Mouse (Mus musculus) T-helper 1 cell (primary cell): ENCODE measurements around the gene Krcc1.
"Not testable (repeated sequence)": the region's sequence is repeated elsewhere in the genome, so short reads cannot be mapped to it uniquely, and the experiment has no call there.

Experiments used
- in situ Hi-C: fragments of 300-600 bp; cut with MboI, MseI; formaldehyde crosslinking; loops from one replicate; pipeline ENCODE4 v1.15.1; 2025; ENCODE audit warnings: high pct_unique_total_duplicates

Krcc1 gene

GRCm38 (mm10) chr6:71262142-71262833, 9.2 kb upstream of the Krcc1 start:
- in situ Hi-C loops = no loop called here

- in situ Hi-C loops = not testable (repeated sequence)
Measured at GRCm38 (mm10) chr6:71267603-71268002, 3.9 kb upstream of the Krcc1 start.

DNA sequence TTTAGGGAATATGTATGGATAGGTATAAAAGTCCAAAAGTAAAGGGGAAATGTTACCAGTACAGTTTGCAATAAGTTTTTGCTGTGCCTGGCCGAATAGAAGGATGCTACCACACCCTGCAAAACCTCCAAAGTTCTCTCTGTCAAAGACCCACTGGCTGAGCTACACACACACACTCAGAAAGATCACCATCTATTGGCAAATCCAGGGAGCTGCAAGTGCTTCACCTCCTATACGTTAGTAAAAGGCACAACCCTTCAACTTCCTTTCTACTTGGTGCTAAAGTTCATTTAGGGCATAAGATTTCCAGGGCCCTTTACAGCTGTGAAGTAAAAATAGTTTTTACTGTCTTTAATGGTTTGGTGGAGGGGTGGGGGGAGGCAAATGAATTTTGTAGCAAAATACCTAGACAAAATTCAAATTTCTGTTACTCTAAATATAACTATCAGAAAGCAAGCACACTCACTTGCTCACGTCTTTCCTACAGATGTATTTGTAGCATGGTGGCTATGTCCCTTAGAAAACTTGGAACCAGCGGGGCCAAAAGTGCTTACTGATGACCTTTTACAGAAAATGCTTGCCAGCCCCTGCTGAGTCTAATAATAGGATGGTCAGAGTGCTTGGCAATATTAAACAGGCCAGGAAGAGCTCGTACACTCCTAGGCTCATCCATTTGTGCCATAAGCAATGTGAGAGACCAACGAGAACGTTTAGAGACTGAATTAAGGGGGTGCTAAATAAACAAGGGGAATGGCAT, 2.4 kb upstream of the Krcc1 start:
- in situ Hi-C loops = no loop called here

DNA sequence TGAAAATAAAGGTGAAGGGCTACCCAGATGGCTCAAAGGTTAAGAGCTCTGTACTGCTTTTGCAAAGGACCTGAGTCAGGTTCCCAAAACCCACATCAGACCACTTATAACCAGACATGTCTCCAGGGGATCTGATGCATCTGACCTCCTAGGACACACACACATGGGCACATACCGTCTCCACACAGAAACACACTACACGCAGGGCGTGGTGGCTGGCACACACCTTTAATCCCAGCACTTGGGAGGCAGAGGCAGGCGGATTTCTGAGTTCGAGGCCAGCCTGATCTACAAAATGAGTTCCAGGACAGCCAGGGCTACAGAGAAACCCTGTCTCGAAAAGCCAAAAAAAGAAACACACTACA, 1.8 kb upstream of the Krcc1 start:
- in situ Hi-C loops = not testable (repeated sequence)

GRCm38 (mm10) chr6:71270301-71271056, 998 bp upstream of the Krcc1 start:
- in situ Hi-C loops = no loop called here

- in situ Hi-C loops = no loop called here
Measured at GRCm38 (mm10) chr6:71271057-71271388, 454 bp upstream of the Krcc1 start.

- in situ Hi-C loops = no loop called here
Measured at GRCm38 (mm10) chr6:71272316-71272741, 852 bp downstream of the Krcc1 start.

DNA sequence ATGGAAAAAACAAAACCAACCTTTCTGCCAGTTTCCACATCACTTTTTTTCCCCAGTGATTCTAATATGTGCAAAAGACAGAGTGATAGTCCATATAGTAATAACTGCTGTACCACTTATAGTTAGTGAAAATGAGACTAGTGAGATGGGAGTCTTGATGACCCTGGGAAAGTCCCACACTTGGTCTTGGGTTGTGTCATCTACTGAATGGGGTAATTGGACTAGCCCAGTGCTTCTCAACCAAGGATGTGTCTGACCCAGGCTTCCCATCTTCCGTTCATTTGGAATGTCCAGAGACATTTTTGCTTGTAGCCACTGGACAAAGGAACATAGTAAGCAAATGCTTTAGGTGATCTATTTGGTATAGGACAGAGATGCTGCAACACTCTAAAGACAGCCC, 2.2 kb downstream of the Krcc1 start:
- in situ Hi-C loops = no loop called here

DNA sequence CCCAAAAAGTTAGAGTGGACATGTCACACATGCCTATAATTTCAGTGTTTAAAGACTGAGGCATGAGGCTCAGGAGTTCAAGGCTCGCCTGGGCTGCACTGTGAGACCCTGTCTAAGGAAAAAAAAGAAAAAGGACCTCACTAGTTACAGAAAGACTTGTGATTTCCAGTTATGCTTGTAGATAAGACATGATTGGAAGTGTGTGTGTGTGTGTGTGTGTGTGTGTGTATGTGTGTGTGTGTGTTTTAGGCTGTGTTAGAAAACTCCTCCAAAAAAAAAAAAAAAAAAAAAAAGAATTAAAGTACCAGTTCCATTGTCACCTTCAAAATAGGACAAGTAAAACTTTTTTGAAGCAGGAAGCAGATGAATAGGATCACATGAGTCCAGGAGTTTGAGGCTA, 3.1 kb downstream of the Krcc1 start:
- in situ Hi-C loops = no loop called here

DNA sequence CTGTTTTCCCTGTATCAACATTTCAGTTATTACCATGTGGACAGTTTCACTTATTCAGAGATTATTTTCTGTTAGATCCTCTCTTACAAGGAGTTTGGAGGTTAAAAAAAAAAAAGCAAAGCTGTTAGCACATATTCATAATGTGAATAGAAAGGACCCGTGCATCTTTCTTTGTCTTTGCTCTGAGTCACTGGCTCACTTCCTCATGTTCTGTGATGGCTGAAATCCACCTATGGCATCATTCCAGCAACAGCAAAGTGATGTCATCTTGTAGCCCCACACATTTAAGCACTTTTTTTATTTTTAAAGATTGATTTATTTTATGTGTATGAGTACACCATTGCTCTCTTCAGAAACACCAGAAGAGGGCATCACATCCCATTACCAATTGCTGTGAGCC, 7.9 kb downstream of the Krcc1 start:
- in situ Hi-C loops = no loop called here

GRCm38 (mm10) chr6:71293509-71293908, 22.0 kb downstream of the Krcc1 start:
- in situ Hi-C loops = loop anchor here (10.0 kb wide), 1 partner anchor 511 kb away; no protein-coding TSS in a partner anchor

DNA sequence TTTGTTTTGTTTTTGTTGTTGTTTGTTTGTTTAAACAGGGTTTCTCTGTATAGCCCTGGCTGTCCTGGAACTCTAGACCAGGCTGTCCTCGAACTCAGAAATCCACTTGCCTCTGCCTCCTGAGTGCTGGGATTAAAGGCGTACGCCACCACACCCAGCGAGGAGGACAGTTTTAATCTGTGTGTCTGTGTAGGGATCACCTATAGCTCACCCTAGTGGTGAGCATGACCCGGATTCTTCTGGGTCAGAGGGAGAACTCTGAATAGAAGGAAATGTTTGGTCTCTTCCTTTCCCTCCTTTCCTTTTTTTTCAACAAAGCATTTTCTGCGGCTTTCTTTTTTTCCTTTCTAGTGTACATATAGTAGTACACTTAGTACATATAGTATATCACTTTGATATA, 23.8 kb downstream of the Krcc1 start:
- in situ Hi-C loops = loop anchor here (5.0 to 10.0 kb wide), 3 partner anchors 102 to 509 kb away; no protein-coding TSS in a partner anchor

GRCm38 (mm10) chr6:71298051-71298450, 26.6 kb downstream of the Krcc1 start:
- in situ Hi-C loops = loop anchor here (5.0 to 10.0 kb wide), 3 partner anchors 99 to 507 kb away; no protein-coding TSS in a partner anchor

DNA sequence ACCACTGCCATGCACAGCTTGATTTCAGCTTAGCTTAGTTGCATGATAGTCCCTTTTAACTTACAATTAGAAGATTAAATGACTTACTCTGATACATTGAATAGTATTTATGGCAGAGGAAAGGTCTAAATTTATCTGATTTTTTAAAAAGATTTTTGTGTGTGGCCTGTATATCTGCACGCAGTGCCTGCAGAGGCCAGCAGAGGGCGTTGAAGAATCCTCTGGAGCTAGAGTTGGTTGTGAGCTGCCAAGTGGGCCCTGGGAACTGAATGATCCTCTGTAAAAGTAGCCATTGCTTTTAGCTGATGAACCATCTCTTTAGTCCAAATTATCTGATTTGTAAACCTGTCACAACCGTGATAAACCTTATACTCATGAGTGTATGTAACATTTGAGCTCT, 27.3 kb downstream of the Krcc1 start:
- in situ Hi-C loops = loop anchor here (5.0 to 10.0 kb wide), 3 partner anchors 99 to 506 kb away; no protein-coding TSS in a partner anchor

DNA sequence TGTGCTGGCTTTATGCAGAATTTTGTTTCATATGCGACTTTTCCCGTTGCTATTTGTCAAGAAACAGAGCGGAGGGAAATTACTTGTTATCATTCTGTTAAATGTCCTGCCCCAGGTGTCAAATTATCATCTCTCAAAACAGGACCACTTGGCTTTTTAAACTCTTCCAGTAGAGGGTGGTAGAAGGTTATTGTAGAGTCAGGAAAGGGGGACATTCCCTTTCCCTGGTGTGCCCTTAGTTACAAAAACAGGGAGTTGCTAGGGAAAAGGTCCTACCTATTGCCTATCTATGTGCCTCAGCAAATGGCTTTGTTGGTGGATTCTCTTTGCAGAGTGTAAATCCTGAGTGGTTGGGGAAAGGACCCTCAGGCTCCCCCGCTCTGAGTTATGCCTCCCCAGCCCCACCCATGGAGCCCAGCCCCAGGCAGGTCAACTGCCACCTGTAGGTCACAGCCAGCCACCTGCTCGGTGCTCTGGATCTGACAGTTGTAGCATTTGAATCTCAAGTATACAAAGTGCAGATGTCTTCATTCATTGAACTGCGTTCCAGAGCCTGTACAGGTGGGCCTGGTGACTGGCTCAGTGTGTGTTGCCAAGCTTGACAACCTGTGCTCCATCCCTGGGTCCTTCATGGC, 30.7 kb downstream of the Krcc1 start:
- in situ Hi-C loops = no loop called here

DNA sequence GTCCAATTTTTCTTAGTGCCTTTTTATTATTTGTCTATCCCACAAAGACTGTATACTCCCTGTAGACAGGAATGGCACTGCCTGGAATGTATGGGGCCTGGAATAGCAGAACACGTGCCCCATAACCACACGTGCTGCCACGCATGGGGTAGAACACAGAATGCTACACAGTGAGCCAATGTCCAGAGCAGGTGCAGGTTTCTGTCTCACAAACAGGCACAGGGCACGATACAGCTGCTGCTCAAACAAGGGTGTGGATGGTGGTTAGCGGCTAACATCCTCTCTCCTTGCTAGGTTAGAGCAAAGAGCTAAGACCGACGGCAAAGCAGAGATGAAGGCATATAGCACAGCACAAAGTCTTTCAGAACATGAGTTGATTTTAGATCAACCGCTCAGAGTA, 36.0 kb downstream of the Krcc1 start:
- in situ Hi-C loops = no loop called here

DNA sequence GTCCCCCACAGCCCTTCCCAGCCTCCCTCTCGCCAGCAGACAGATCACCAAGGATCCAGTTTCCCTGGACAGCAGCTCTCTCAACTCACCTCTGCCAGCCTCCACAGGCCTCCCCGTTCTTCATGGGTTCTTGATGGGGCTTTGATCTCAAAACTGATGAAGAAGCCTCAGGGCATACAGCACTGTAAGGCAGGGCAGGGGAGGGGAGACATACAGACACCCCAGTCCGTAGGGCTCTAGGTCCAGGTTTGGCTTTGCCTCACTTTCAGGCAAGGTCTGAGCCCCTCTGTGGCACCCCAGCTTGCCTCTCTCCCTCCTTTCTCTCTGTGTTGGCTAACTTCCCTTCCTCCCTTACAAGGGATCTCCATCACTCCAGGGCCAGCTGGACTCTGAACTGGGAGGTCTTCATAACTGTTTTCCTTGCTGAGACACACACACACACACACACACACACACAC, 50.4 kb downstream of the Krcc1 start, which contains the start of gene Smyd1:
Gene Smyd1 (minus strand): TSS at position 408 of the 458 bp plus-strand sequence.
- in situ Hi-C loops = loop anchor here (5.0 kb wide), 1 partner anchor 1280 kb away; no protein-coding TSS in a partner anchor

DNA sequence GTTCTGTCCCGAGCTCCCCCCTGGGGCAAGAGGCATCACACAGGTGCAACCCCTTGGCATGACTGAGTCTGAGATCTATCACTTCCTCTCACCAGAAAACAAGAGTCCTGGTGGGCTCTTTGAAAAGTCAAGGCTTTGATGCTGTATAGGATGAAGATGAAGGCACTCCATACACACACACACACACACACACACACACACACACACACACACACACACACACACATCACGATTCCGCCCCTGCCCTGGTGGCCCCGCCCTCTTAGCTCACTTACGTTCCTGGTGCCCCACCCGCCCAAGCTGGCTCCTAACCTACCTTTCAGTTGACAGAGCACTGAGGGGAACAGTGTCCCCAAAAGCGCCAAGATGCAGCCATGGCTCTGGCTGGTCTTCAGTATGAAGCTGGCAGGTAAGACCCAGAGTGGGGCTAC, 51.0 kb downstream of the Krcc1 start, which contains the start of gene Cd8b1:
Gene Cd8b1 (plus strand): TSS at position 298 of the 431 bp plus-strand sequence.
- in situ Hi-C loops = loop anchor here (5.0 kb wide), 1 partner anchor 1280 kb away; no protein-coding TSS in a partner anchor

GRCm38 (mm10) chr6:71324816-71325215, 53.3 kb downstream of the Krcc1 start:
- in situ Hi-C loops = loop anchor here (5.0 kb wide), 1 partner anchor 1277 kb away; no protein-coding TSS in a partner anchor

GRCm38 (mm10) chr6:71329881-71330280, 58.4 kb downstream of the Krcc1 start:
- in situ Hi-C loops = no loop called here

- in situ Hi-C loops = no loop called here
Measured at GRCm38 (mm10) chr6:71330486-71330885, 59.0 kb downstream of the Krcc1 start.
